Comparison of ENCODE assay signal across 16 mouse cellular contexts in genomic region chr16:29991876-29992380, GRCm38 (mm10).
"Had no signal": no experiment of that assay in that cellular context is flagged by ENCODE, and none has a peak within 500 bp of the region (broad histone marks: within the 10 kb centered on the region; RNA-seq: fewer than 3 reads in every experiment).

No protein-coding gene starts in this region.

- H3K9ac ChIP-seq: liver, embryonic 14.5 days; liver, postnatal 0 days; lung, embryonic 14.5 days had no signal

- H3K27ac ChIP-seq: hindbrain, postnatal 0 days; left cerebral cortex, adult 2 months; liver, embryonic 14.5 days had no signal

- DNase-seq: kidney, postnatal 14 days; layer of hippocampus, postnatal 36 days; liver; liver, postnatal 0 days; lung, embryonic 14.5 days; lung, postnatal 10 days; lung, postnatal 36 days; midbrain, embryonic 14.5 days; thymus, adult 18-20 months; thymus, postnatal 14 days had no signal

- ATAC-seq: hindbrain, postnatal 0 days; inflammation-experienced regulatory T-cells, adult 6 months; intestine, embryonic 16.5 days; liver, postnatal 0 days had no signal

- H3K4me3 ChIP-seq: left cerebral cortex, adult 2 months had no signal

- H3K4me2 ChIP-seq: lung, embryonic 14.5 days; midbrain, embryonic 11.5 days had no signal
